Mouse (Mus musculus) liver, embryonic 14.5 days (tissue): ENCODE measurements around the gene Pkd1l3. TPM values are rescaled to one million over a fixed set of nuclear protein-coding genes. Genes with fewer than 3 reads are reported as not detected.

Source experiments
- ATAC-seq: fragments of 200-750 bp; cut with Nextera tagmentation; 2 replicates; pipeline ENCODE4 v1.8.0; 2017; ENCODE audit warnings: moderate number of reproducible peaks, mild to moderate bottlenecking, moderate library complexity; ENCODE audit not compliant: insufficient read depth
- DNase-seq, 3 experiments: peaks; one replicate each; pipeline ENCODE4 v3.0.0-alpha.2; 2012 to 2013; ENCODE audit warnings: low read depth in 3 of 3, low spot score in 3 of 3
- H3K27ac ChIP-seq: fragments of 300-500 bp; sonication (generic); 2 replicates; pipeline ENCODE4 v1.5.1; 2014; ENCODE audit warnings: moderate library complexity, mild to moderate bottlenecking, control low read depth, inconsistent platforms
- H3K27me3 ChIP-seq: fragments of 300-500 bp; sonication (generic); 2 replicates; pipeline ENCODE4 v1.6.1; 2014; ENCODE audit warnings: mild to moderate bottlenecking, low read length, moderate library complexity; ENCODE audit not compliant: control insufficient read depth, insufficient read depth
- H3K36me3 ChIP-seq: fragments of 300-500 bp; sonication (generic); replicated peaks from 2 replicates; pipeline ENCODE4 v1.6.1; 2014; ENCODE audit warnings: low read depth; ENCODE audit not compliant: control insufficient read depth, insufficient read depth
- H3K4me1 ChIP-seq, 2 experiments: fragments of 200-500 bp in 1 of 2; fragments of 300-500 bp in 1 of 2; sonication (generic) in 1 of 2; replicated peaks; 2 replicates each; pipeline ENCODE4 v1.6.1; 2012 to 2014; ENCODE audit warnings: antibody characterized with exemption in 1 of 2, inconsistent platforms in 1 of 2, low read length in 1 of 2; ENCODE audit not compliant: control insufficient read depth in 2 of 2, insufficient read depth in 2 of 2
- H3K4me2 ChIP-seq: fragments of 300-500 bp; sonication (generic); 2 replicates; pipeline ENCODE4 v1.6.1; 2014; ENCODE audit warnings: low read depth, mild to moderate bottlenecking, control low read depth, moderate library complexity
- H3K4me3 ChIP-seq, 2 experiments: fragments of 200-500 bp in 1 of 2; fragments of 300-500 bp in 1 of 2; sonication (generic) in 1 of 2; 2 replicates each; pipeline ENCODE4 v1.5.1; 2012 to 2014; ENCODE audit warnings: low read depth in 2 of 2, low read length in 2 of 2, mild to moderate bottlenecking in 2 of 2, control low read depth in 1 of 2, inconsistent platforms in 1 of 2, moderate library complexity in 1 of 2; ENCODE audit not compliant: insufficient read depth in 1 of 2
- H3K9ac ChIP-seq: fragments of 300-500 bp; sonication (generic); replicated peaks from 2 replicates; pipeline ENCODE4 v1.6.1; 2014; ENCODE audit warnings: mild to moderate bottlenecking, control low read depth, moderate library complexity
- H3K9me3 ChIP-seq: fragments of 300-500 bp; sonication (generic); 2 replicates; pipeline ENCODE4 v1.6.1; 2016; ENCODE audit warnings: low read length, mixed read lengths; ENCODE audit not compliant: control insufficient read depth
- CTCF ChIP-seq: IDR thresholded peaks from 2 replicates; pipeline ENCODE4 v1.5.1; 2016; ENCODE audit warnings: antibody characterized with exemption, low read depth, control low read depth
- EP300 ChIP-seq: IDR thresholded peaks from 2 replicates; pipeline ENCODE4 v1.6.1; 2016; ENCODE audit warnings: antibody characterized with exemption, low read depth
- WGBS: fragments of 180-500 bp; shearing (Covaris S2); extraction: QIAGEN DNeasy Blood & Tissue Kit; methylation state at CpG from one replicate; pipeline ENCODE4 v1.1.7; 2014; ENCODE audit not compliant: insufficient replicate concordance; 5-methylcytosine and 5-hydroxymethylcytosine counted together
- polyA plus RNA-seq, 2 experiments: library from polyadenylated mRNA; depleted of rRNA in 1 of 2; stranded (reverse) in 1 of 2; unstranded in 1 of 2; fragments of >200 nt; fragmentation: Nextera tagmentation in 1 of 2; extraction: Ambion mirVana in 1 of 2; gene quantifications; 2 replicates each; pipeline versions ENCODE4 v1.2.1 to v1.2.3; 2012 to 2014

The Pkd1l3 gene
- polyA plus RNA-seq, 2 experiments = 0.37 to 0.76 TPM

GRCm38 (mm10) chr8:109682120-109682519 lies 67.8 kb downstream of the Pkd1l3 start:
- Histone ChIP-seq H3K4me3 (no peak overlapping the region), H3K27me3 (no peaks in the 10 kb centered on the region), H3K4me1 (no peaks in the 10 kb centered on the region), H3K4me2 (no peak overlapping the region), H3K36me3 (peaks cover 54% of the 10 kb centered on the region), H3K9ac (no peak overlapping the region), H3K9me3 (no peaks in the 10 kb centered on the region), H3K27ac (no peak overlapping the region)
- 78% methylated on average over 5 of the region's 5 CpGs for WGBS
- ATAC-seq (no peak), DNase-seq (no peak)
- TF ChIP-seq CTCF (no peak), EP300 (no peak)

- Histone ChIP-seq H3K27ac (no peak overlapping the region), H3K36me3 (peaks cover 12% of the 10 kb centered on the region), H3K27me3 (no peaks in the 10 kb centered on the region), H3K9ac (no peak overlapping the region), H3K4me2 (no peak overlapping the region), H3K9me3 (no peaks in the 10 kb centered on the region), H3K4me1 (peaks cover 8 to 9% of the 10 kb centered on the region in 2 experiments), H3K4me3 (no peak overlapping the region)
- ATAC-seq (no peak), DNase-seq (no peak)
- 70% methylated on average over 5 of the region's 5 CpGs for WGBS
- TF ChIP-seq CTCF = no peak
- TF ChIP-seq EP300 = no peak
Observed at GRCm38 (mm10) chr8:109687248-109687647, 72.9 kb downstream of the Pkd1l3 start.

- Histone ChIP-seq H3K9me3 (no peaks in the 10 kb centered on the region), H3K9ac (peak overlapping the region; percentile 67), H3K27me3 (no peaks in the 10 kb centered on the region), H3K4me3 (peak overlapping the region; percentile 33 to 69), H3K27ac (no peak overlapping the region), H3K36me3 (no peaks in the 10 kb centered on the region), H3K4me2 (peak overlapping the region; percentile 91), H3K4me1 (peaks cover 14 to 18% of the 10 kb centered on the region in 2 experiments)
- no peak for ATAC-seq
- WGBS = 38% methylated on average over 5 of the region's 5 CpGs
- no peak for DNase-seq
- no peak for TF ChIP-seq EP300
- TF ChIP-seq CTCF = peak; percentile 55
Observed at GRCm38 (mm10) chr8:109691769-109692168, 77.5 kb downstream of the Pkd1l3 start.

GRCm38 (mm10) chr8:109692443-109693145 lies 78.3 kb downstream of the Pkd1l3 start:
- under 1% methylated on average over 38 of the region's 38 CpGs for WGBS
- TF ChIP-seq EP300 = no peak
- TF ChIP-seq CTCF = no peak
- Histone ChIP-seq H3K27me3 (no peaks in the 10 kb centered on the region), H3K27ac (no peak overlapping the region; the same call in 1 of the 2 replicates), H3K9me3 (no peaks in the 10 kb centered on the region), H3K4me2 (peak overlapping the region; percentile 91), H3K9ac (peak overlapping the region; percentile 67), H3K4me1 (peaks cover 14 to 18% of the 10 kb centered on the region in 2 experiments), H3K4me3 (peak overlapping the region; percentile 69 to 91), H3K36me3 (no peaks in the 10 kb centered on the region)
- ATAC-seq (peak; percentile 76), DNase-seq (peak in 2 of 3 experiments; percentile 39 to 50)

- WGBS = under 1% methylated on average over 57 of the region's 57 CpGs
- peak; percentile 99 for ATAC-seq
- Histone ChIP-seq H3K4me2 (peak within 1 kb of the TSS; percentile 91), H3K4me1 (peaks cover 14 to 18% of the 10 kb centered on the region in 2 experiments), H3K27ac (no peak within 1 kb of the TSS; the same call in none of the 2 replicates), H3K27me3 (no peaks in the 10 kb centered on the region), H3K9me3 (no peaks in the 10 kb centered on the region), H3K4me3 (peak within 1 kb of the TSS; percentile 69 to 91), H3K9ac (peak within 1 kb of the TSS; percentile 72), H3K36me3 (no peaks in the 10 kb centered on the region)
- TF ChIP-seq EP300 = peak; percentile 44
- no peak for TF ChIP-seq CTCF
- peak; percentile 98 to 99 (median 99) for DNase-seq
Observed at GRCm38 (mm10) chr8:109693146-109693900, 79.0 kb downstream of the Pkd1l3 start, which contains the start of gene Ist1. Gene Ist1 (minus strand): TSS chr8:109693260.
